Mouse (Mus musculus): Measurements from ENCODE around the gene Pbxip1. TPM values are rescaled to one million over a fixed set of nuclear protein-coding genes. Genes with fewer than 3 reads are reported as not detected.

The Pbxip1 gene
- 23.1 and 27.3 TPM in 2 replicates for polyA plus RNA-seq (2015; fragmentation: Nextera tagmentation; extraction: Ambion mirVana)

GRCm38 (mm10) chr3:89436176-89437113, at the start of gene Pbxip1:
Pbxip1 (plus strand) TSS chr3:89436706.
- DNase-seq (ENCODE audit: low spot score) = peak; percentile 74

GRCm38 (mm10) chr3:89387632-89388031, 48.9 kb upstream of the Pbxip1 start:
- no peak for DNase-seq (ENCODE audit: low spot score)

- no peak for DNase-seq (ENCODE audit: low spot score)
Observed at GRCm38 (mm10) chr3:89388134-89388881, 48.2 kb upstream of the Pbxip1 start.

GRCm38 (mm10) chr3:89388901-89389740, 47.4 kb upstream of the Pbxip1 start:
- DNase-seq (ENCODE audit: low spot score) = peak; percentile 78

- no peak for DNase-seq (ENCODE audit: low spot score)
Observed at GRCm38 (mm10) chr3:89390111-89390515, 46.4 kb upstream of the Pbxip1 start.

- peak; percentile 19 for DNase-seq (ENCODE audit: low spot score)
Observed at GRCm38 (mm10) chr3:89390699-89391662, 45.5 kb upstream of the Pbxip1 start.

- DNase-seq (ENCODE audit: low spot score) = peak; percentile 25
Observed at GRCm38 (mm10) chr3:89391663-89392511, 44.6 kb upstream of the Pbxip1 start.

- DNase-seq (ENCODE audit: low spot score) = peak; percentile 7
Observed at GRCm38 (mm10) chr3:89392871-89393311, 43.6 kb upstream of the Pbxip1 start.

GRCm38 (mm10) chr3:89393605-89394004, 42.9 kb upstream of the Pbxip1 start:
- DNase-seq (ENCODE audit: low spot score) = peak; percentile 34

- peak; percentile 25 for DNase-seq (ENCODE audit: low spot score)
Observed at GRCm38 (mm10) chr3:89394006-89394893, 42.3 kb upstream of the Pbxip1 start, which contains the start of gene Zbtb7b. Zbtb7b (minus strand) TSS chr3:89394776.

- DNase-seq (ENCODE audit: low spot score) = no peak
Observed at GRCm38 (mm10) chr3:89394894-89395256, 41.6 kb upstream of the Pbxip1 start.

GRCm38 (mm10) chr3:89395419-89395805, 41.1 kb upstream of the Pbxip1 start:
- DNase-seq (ENCODE audit: low spot score) = no peak

GRCm38 (mm10) chr3:89395806-89396653, 40.5 kb upstream of the Pbxip1 start:
- peak; percentile 77 for DNase-seq (ENCODE audit: low spot score)

GRCm38 (mm10) chr3:89396654-89397005, 39.9 kb upstream of the Pbxip1 start:
- DNase-seq (ENCODE audit: low spot score) = no peak

- DNase-seq (ENCODE audit: low spot score) = no peak
Observed at GRCm38 (mm10) chr3:89401329-89401728, 35.2 kb upstream of the Pbxip1 start.

GRCm38 (mm10) chr3:89402693-89403092, 33.8 kb upstream of the Pbxip1 start, which contains the start of gene Lenep:
Lenep (minus strand) TSS chr3:89402793.
- no peak for DNase-seq (ENCODE audit: low spot score)

GRCm38 (mm10) chr3:89406887-89407286, 29.6 kb upstream of the Pbxip1 start:
- no peak for DNase-seq (ENCODE audit: low spot score)

All from thymus, postnatal 0 days (tissue).